Mouse (Mus musculus): ENCODE data around the gene Tns1. TPM values are rescaled to one million over a fixed set of nuclear protein-coding genes. Genes with fewer than 3 reads are reported as not detected.

The Tns1 gene
- polyA plus RNA-seq, 1 experiment from 2014 or later = 20.3 TPM

DNA sequence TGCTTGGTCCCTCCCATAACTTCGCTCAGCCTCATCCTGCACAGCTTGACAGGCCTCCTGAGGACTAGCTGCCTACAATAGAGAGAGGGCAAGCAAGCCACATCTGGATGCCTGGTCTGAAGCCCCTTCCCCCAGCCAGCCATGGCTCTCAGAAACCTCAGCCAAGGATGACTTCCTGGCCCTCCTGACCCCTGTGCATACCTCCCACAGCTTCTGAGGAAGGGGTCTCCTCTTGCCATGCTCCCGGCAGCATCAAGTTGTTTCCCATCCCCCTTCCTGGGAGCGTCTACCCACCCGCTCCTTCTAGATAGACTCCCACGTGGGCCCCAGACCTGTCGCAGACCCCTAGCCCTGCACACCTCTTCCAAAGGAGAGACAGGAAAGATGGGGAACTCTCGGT is 33.9 kb downstream of the Tns1 start:
- no peak overlapping the region for H3K9ac ChIP-seq
- H3K27me3 ChIP-seq = peaks cover 28% of the 10 kb centered on the region
- H3K27ac ChIP-seq (replicated peaks) = no peak overlapping the region

DNA sequence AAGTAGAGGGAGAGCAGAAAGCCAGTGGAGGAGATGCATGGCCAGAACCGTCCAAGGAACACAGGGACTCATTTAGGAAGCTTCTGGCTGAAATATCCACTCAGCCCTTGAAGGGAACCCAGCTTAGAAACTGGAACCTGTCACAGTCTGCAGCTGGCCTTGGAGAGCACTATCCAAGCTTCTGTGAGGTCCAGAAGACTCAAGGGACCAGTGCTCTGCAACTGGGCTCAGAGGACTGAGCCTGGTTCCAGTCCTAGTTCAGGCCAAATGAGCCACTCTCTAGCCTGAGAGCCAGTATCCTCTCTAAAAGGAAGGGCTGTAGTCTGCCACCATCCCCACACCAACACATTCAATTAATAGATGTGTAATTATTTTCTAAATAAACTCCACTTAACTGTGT is 35.7 kb downstream of the Tns1 start:
- Histone ChIP-seq H3K4me2 (no peak overlapping the region), H3K27me3 (peaks cover 15% of the 10 kb centered on the region), H3K9me3 (replicated peaks) (no peaks in the 10 kb centered on the region), H3K36me3 (replicated peaks) (no peaks in the 10 kb centered on the region), H3K9ac (no peak overlapping the region), H3K4me3 (replicated peaks) (no peak overlapping the region), H3K27ac (replicated peaks) (no peak overlapping the region), H3K4me1 (replicated peaks) (no peaks in the 10 kb centered on the region)
- WGBS (ENCODE audit: insufficient replicate concordance) = 47% methylated on average over 1 of the region's 1 CpGs
- no peak for ATAC-seq (ENCODE audit: insufficient read depth)

More for the DNA sequence above, 33.9 kb downstream of the Tns1 start:
- no peak overlapping the region for H3K4me3 ChIP-seq (replicated peaks)
- ATAC-seq (ENCODE audit: insufficient read depth) = no peak
- H3K36me3 ChIP-seq (replicated peaks) = no peaks in the 10 kb centered on the region
- H3K4me2 ChIP-seq = no peak overlapping the region
- WGBS (ENCODE audit: insufficient replicate concordance) = 50% methylated on average over 7 of the region's 7 CpGs
- no peaks in the 10 kb centered on the region for H3K4me1 ChIP-seq (replicated peaks)
- H3K9me3 ChIP-seq (replicated peaks) = no peaks in the 10 kb centered on the region

DNA sequence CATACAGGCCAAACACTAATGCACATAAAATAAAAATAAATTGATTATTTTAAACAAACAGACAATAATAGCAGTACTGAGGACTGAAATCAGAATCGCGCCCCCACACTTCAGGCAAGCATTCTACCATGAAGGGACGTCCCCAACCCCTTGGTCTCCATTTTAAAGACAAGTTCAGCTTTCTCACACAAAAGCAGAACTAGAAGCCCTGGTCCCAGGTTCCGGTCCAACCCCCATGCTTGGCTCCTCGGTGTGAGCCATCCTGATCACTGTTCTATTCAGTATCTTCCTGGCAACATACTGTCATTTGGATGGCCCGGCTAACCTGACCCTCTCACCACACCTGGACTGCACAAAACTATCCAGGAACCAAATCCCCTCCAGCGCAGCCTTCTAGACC is 38.7 kb downstream of the Tns1 start:
- Histone ChIP-seq H3K36me3 (replicated peaks) (no peaks in the 10 kb centered on the region), H3K27ac (replicated peaks) (no peak overlapping the region), H3K9me3 (replicated peaks) (no peaks in the 10 kb centered on the region), H3K27me3 (peaks cover 3% of the 10 kb centered on the region; the same call in 1 of the 2 replicates), H3K4me2 (no peak overlapping the region), H3K9ac (no peak overlapping the region), H3K4me3 (replicated peaks) (no peak overlapping the region), H3K4me1 (replicated peaks) (peaks cover 14% of the 10 kb centered on the region)
- ATAC-seq (ENCODE audit: insufficient read depth) = no peak
- WGBS (ENCODE audit: insufficient replicate concordance) = 67% methylated on average over 7 of the region's 7 CpGs

DNA sequence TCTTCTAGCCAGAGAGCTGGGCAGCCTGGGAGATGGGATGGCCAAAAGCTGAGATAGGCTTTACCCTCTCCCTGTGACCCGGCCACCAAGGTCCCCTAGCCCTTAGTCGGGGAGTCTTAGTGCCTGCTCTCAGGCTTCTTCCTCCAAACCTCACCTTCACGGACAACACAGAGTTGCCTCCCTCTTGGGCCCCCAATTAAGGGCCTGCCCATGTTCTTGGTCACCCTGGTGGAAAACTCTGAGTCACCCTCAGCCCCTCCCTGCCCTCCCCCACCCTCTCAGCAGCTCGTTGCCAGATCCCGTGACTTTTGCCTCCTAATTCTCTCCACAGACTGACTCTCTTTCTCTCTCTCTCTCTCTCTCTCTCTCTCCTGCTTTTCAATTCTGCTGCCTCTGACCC is 39.5 kb downstream of the Tns1 start:
- Histone ChIP-seq H3K4me2 (no peak overlapping the region), H3K27ac (replicated peaks) (no peak overlapping the region), H3K4me1 (replicated peaks) (peaks cover 14% of the 10 kb centered on the region), H3K9me3 (replicated peaks) (no peaks in the 10 kb centered on the region), H3K27me3 (peaks cover 3% of the 10 kb centered on the region; the same call in 1 of the 2 replicates), H3K9ac (no peak overlapping the region), H3K4me3 (replicated peaks) (no peak overlapping the region), H3K36me3 (replicated peaks) (no peaks in the 10 kb centered on the region)
- WGBS (ENCODE audit: insufficient replicate concordance) = 31% methylated on average over 5 of the region's 5 CpGs
- ATAC-seq (ENCODE audit: insufficient read depth) = no peak

DNA sequence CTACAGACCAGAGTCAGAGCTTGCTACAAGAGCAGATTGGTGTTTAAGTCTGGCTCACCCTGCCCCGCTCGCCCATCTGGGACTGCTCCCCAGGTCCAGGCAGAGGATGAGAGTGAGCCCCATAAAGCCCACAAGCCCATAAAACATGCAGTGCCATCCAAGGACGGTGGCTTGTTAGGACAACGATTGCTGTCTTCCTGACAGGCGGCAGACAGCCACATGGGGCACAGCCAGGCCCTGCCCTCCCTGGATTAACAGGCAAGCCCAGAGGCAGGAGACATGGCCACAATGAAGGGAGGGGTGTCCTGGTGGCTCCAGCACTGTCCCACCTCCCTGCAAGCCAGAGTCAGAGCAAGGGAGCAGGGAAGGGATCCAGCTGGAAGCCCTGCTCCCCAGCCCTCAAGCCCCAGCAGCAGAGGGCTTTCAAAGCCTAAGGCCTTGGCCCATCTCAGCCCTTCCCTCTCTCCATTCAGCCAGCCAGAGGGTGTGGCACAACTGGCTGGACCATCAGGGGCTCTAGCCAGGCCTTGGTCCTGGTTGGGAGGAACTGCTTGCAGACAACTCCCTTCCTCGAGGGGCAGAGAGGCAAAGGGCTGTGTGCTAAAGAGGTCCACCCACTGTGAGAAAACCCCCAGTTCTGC is 40.1 kb downstream of the Tns1 start:
- H3K4me2 ChIP-seq = no peak overlapping the region
- H3K9me3 ChIP-seq (replicated peaks) = no peaks in the 10 kb centered on the region
- H3K9ac ChIP-seq = no peak overlapping the region
- H3K27ac ChIP-seq (replicated peaks) = no peak overlapping the region
- H3K27me3 ChIP-seq = peaks cover 2% of the 10 kb centered on the region; the same call in 1 of the 2 replicates
- ATAC-seq (ENCODE audit: insufficient read depth) = no peak
- no peaks in the 10 kb centered on the region for H3K36me3 ChIP-seq (replicated peaks)
- no peak overlapping the region for H3K4me3 ChIP-seq (replicated peaks)
- peaks cover 14% of the 10 kb centered on the region for H3K4me1 ChIP-seq (replicated peaks)
- 51% methylated on average over 6 of the region's 6 CpGs for WGBS (ENCODE audit: insufficient replicate concordance)

DNA sequence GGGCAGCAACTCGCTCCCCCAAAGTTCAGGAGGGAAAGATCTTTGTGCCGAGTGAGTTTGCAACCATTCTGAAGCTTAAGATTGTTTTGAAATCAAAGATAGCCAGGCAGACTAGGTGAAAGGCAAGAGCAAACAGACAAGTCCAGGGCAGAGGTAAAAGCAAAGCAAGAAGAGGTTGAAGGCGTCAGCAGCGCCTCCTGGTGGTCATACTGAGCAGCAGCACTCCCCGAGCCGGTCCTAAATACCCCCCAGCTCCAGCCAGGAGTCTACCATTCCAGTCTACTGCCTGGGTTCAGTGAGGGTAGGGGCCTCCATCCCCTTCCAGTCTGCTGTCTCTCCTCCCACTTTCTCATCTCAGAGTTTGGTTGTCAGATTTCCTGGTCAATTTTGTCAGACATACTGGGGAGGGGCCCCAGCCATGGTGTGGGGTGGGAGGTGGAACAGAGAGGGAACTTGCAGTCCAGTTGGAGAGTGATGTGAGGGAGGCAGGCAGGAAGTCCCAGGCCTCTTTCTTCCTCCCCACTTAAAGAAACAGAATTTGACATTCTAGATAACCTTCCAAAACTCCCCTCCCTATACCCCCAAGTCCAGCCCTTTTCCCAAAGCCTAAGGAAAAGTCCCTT is 41.3 kb downstream of the Tns1 start:
- Histone ChIP-seq H3K4me1 (replicated peaks) (peaks cover 14% of the 10 kb centered on the region), H3K9ac (no peak overlapping the region), H3K27me3 (no peaks in the 10 kb centered on the region), H3K36me3 (replicated peaks) (no peaks in the 10 kb centered on the region), H3K4me3 (replicated peaks) (no peak overlapping the region), H3K27ac (replicated peaks) (no peak overlapping the region), H3K4me2 (no peak overlapping the region), H3K9me3 (replicated peaks) (no peaks in the 10 kb centered on the region)
- ATAC-seq (ENCODE audit: insufficient read depth) = peak; percentile 51
- 14% methylated on average over 6 of the region's 6 CpGs for WGBS (ENCODE audit: insufficient replicate concordance)

DNA sequence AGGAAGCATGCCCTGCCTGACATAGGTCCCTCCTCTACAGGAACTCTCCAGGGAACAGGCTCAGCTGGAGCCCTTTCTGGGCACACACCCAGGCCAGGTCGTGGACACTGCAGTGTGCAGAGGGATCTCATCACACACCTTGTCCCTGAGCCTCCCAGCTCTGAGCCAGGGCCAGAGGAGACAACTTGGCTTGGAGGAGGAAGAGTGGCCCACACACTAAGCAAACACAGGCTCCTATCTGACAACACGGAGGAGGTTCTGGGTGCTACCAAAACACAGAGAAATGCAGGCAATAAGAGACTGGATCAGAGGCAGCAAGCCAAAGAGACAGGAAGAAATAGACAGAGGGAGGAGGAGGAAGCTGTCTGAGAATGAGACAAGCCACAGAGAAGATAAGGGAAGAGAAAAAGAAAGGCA is 42.7 kb downstream of the Tns1 start:
- no peak overlapping the region for H3K27ac ChIP-seq (replicated peaks)
- no peak overlapping the region for H3K4me2 ChIP-seq
- peaks cover 14% of the 10 kb centered on the region for H3K4me1 ChIP-seq (replicated peaks)
- no peak overlapping the region for H3K4me3 ChIP-seq (replicated peaks)
- no peaks in the 10 kb centered on the region for H3K27me3 ChIP-seq
- no peaks in the 10 kb centered on the region for H3K9me3 ChIP-seq (replicated peaks)
- H3K36me3 ChIP-seq (replicated peaks) = no peaks in the 10 kb centered on the region
- ATAC-seq (ENCODE audit: insufficient read depth) = no peak
- 3% methylated on average over 2 of the region's 2 CpGs for WGBS (ENCODE audit: insufficient replicate concordance)
- H3K9ac ChIP-seq = no peak overlapping the region

DNA sequence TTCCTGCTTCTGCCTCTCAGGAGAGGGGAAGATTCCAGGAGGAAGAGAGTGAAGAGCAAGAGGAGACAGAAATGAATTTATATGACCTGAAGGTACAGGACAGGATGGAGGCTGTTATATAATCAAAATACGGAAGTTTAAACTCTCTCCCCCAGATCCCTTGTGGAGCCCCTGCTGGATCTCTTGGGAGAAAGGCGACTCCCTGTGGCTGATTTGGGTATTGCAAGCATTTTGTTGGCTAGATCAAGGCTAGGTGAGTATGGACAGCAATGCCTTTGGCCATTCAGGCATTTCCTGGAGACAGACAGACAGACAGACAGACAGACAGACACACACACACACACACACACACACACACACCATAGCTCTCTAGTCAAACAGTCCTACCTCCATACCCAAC is 46.9 kb downstream of the Tns1 start:
- Histone ChIP-seq H3K4me2 (no peak overlapping the region), H3K27me3 (no peaks in the 10 kb centered on the region), H3K4me1 (replicated peaks) (peaks cover 10% of the 10 kb centered on the region), H3K36me3 (replicated peaks) (no peaks in the 10 kb centered on the region), H3K4me3 (replicated peaks) (no peak overlapping the region), H3K9ac (no peak overlapping the region), H3K9me3 (replicated peaks) (no peaks in the 10 kb centered on the region), H3K27ac (replicated peaks) (no peak overlapping the region)
- 0% methylated on average over 2 of the region's 2 CpGs for WGBS (ENCODE audit: insufficient replicate concordance)
- ATAC-seq (ENCODE audit: insufficient read depth) = no peak

DNA sequence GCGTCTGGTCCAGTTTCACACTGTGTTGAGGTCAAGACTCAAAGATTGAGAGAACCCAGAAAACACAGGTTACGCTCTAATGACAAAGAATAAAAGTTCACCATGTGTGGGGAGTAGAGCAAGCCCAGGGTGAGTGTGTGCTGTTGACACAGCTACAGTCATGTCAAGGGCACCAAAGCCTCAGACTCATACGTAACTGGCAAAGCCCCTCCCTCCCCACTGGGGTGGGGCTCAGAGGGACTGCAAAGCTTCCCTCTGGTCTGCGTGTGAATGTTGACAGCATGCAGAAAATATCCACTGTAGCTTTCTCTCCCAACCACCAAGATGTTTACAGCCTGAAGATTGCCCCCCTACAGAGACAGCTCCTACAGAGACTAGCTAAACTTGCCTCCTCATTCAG is 48.0 kb downstream of the Tns1 start:
- no peak for ATAC-seq (ENCODE audit: insufficient read depth)
- H3K4me3 ChIP-seq (replicated peaks) = no peak overlapping the region
- H3K9ac ChIP-seq = no peak overlapping the region
- no peaks in the 10 kb centered on the region for H3K36me3 ChIP-seq (replicated peaks)
- 60% methylated on average over 4 of the region's 4 CpGs for WGBS (ENCODE audit: insufficient replicate concordance)
- no peak overlapping the region for H3K27ac ChIP-seq (replicated peaks)
- H3K27me3 ChIP-seq = no peaks in the 10 kb centered on the region
- no peaks in the 10 kb centered on the region for H3K9me3 ChIP-seq (replicated peaks)
- no peaks in the 10 kb centered on the region for H3K4me1 ChIP-seq (replicated peaks)
- H3K4me2 ChIP-seq = no peak overlapping the region

DNA sequence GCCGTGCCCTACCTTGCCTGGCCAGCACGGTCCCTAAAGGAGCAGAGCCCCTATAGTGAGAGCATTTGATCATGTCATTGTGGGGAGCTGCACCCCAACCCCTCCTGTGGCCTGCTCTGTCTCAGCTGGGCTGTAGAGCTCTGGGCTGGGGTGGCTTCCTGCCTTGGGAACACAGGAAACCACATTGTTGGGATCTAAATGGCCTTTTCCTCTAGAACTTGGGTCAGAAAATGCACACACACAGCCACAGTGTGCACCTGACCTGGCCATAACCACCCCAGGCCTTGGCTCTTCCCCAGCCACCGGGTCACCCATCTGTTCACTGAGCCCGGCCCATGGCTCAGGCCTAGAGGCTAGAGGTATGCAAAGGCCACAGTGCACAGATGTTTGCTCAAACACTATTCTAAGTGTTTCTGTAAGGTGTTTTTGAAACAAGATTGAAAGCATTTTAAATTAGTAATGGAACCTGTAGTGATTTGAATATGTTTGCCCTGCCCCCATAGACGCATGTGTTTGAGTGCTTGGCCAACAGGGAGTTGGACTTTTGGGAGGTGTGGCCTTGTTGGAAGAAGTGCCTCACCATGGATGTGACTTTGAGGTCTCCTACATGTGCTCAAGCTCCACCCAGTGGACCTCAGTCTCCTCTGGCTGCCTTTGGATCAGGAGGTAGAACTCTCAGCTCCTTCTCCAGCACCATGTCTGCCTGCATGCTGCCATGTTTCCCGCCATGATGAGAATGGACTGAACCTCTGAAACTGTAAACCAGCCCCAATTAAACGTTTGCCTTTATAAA is 49.4 kb downstream of the Tns1 start:
- H3K27ac ChIP-seq (replicated peaks) = no peak overlapping the region
- no peak for ATAC-seq (ENCODE audit: insufficient read depth)
- 62% methylated on average over 7 of the region's 7 CpGs for WGBS (ENCODE audit: insufficient replicate concordance)

DNA sequence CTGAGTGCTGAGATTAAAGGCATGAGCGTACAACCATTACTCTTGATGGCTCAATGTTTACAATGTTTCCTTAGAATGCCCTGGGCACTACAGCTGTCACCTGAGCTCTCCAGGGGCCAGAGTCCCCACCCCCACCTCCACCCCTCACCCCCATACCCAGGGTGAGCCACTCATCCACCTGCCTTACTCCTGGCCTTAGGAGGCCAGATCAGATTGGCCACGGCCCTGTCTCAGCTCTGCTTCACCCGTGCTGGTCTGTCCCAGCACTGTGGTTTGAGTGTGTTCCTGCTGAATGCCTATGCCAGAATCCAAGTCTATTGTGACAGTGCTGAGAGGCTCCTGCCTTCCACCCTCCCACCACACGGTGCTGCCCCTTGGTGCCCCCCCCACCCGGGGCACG is 50.5 kb downstream of the Tns1 start:
- H3K9me3 ChIP-seq (replicated peaks) = no peaks in the 10 kb centered on the region
- H3K9ac ChIP-seq = no peak overlapping the region
- H3K27me3 ChIP-seq = peaks cover 20% of the 10 kb centered on the region
- no peak for ATAC-seq (ENCODE audit: insufficient read depth)
- no peak overlapping the region for H3K27ac ChIP-seq (replicated peaks)
- peaks cover 1% of the 10 kb centered on the region for H3K4me1 ChIP-seq (replicated peaks)
- no peaks in the 10 kb centered on the region for H3K36me3 ChIP-seq (replicated peaks)
- H3K4me3 ChIP-seq (replicated peaks) = no peak overlapping the region
- WGBS (ENCODE audit: insufficient replicate concordance) = 52% methylated on average over 6 of the region's 6 CpGs
- H3K4me2 ChIP-seq = no peak overlapping the region

More for the DNA sequence above, 49.4 kb downstream of the Tns1 start:
- Histone ChIP-seq H3K9me3 (replicated peaks) (no peaks in the 10 kb centered on the region), H3K4me3 (replicated peaks) (no peak overlapping the region), H3K9ac (no peak overlapping the region), H3K27me3 (peaks cover 9% of the 10 kb centered on the region; the same call in 1 of the 2 replicates), H3K4me1 (replicated peaks) (no peaks in the 10 kb centered on the region), H3K4me2 (no peak overlapping the region), H3K36me3 (replicated peaks) (no peaks in the 10 kb centered on the region)

Data from liver, embryonic 15.5 days (tissue).